Mouse (Mus musculus) left cerebral cortex, postnatal 4 days (tissue): ENCODE measurements around the gene Cd164l2. TPM values are rescaled to one million over a fixed set of nuclear protein-coding genes. Genes with fewer than 3 reads are reported as not detected.

Experiments used
- DNase-seq: peaks from one replicate; pipeline ENCODE4 v3.0.0-alpha.2; 2022
- intact Hi-C: fragments of 180-260 bp; cut with DNase I; formaldehyde crosslinking; loops from one replicate; pipeline ENCODE4 v1.15.1; 2025
- total RNA-seq, 2 experiments: library from RNA; stranded (reverse); gene quantifications; 2 replicates each; pipeline ENCODE4 v1.2.3; 2021

The Cd164l2 gene
- total RNA-seq, 2 experiments from 2014 or later, result 0.72 to 1.8 TPM

- intact Hi-C loops, result loop anchor here (10.0 kb wide), 1 partner anchor 199 kb away; the partner anchor contains the start of gene Ahdc1
Measured at GRCm38 (mm10) chr4:133213661-133214060, 1.7 kb downstream of the Cd164l2 start.

GRCm38 (mm10) chr4:133217641-133218040 is 5.7 kb downstream of the Cd164l2 start:
- intact Hi-C loops, result loop anchor here (5.0 to 10.0 kb wide), 2 partner anchors 80 to 203 kb away; partner anchors contain the start of gene Ahdc1
- peak; percentile 77 for DNase-seq

More at GRCm38 (mm10) chr4:133213661-133214060, 1.7 kb downstream of the Cd164l2 start:
- DNase-seq, result no peak

- intact Hi-C loops, result loop anchor here (5.0 to 10.0 kb wide), 2 partner anchors 79 to 204 kb away; partner anchors contain the start of gene Ahdc1
Measured at GRCm38 (mm10) chr4:133218745-133219144, 6.8 kb downstream of the Cd164l2 start.

GRCm38 (mm10) chr4:133220656-133221055 is 8.7 kb downstream of the Cd164l2 start:
- intact Hi-C loops, result no loop called here

More at GRCm38 (mm10) chr4:133218745-133219144, 6.8 kb downstream of the Cd164l2 start:
- no peak for DNase-seq

GRCm38 (mm10) chr4:133221701-133222100 is 9.8 kb downstream of the Cd164l2 start:
- no peak for DNase-seq
- intact Hi-C loops, result no loop called here

More at GRCm38 (mm10) chr4:133220656-133221055, 8.7 kb downstream of the Cd164l2 start:
- DNase-seq, result no peak

- no peak for DNase-seq
- intact Hi-C loops, result no loop called here
Measured at GRCm38 (mm10) chr4:133223875-133224274, 11.9 kb downstream of the Cd164l2 start.

GRCm38 (mm10) chr4:133226073-133226472 is 14.1 kb downstream of the Cd164l2 start:
- no peak for DNase-seq
- intact Hi-C loops, result no loop called here

- intact Hi-C loops, result no loop called here
- DNase-seq, result peak; percentile 59
Measured at GRCm38 (mm10) chr4:133227636-133228035, 15.7 kb downstream of the Cd164l2 start.

- intact Hi-C loops, result no loop called here
- no peak for DNase-seq
Measured at GRCm38 (mm10) chr4:133229582-133229981, 17.7 kb downstream of the Cd164l2 start.

- no peak for DNase-seq
- intact Hi-C loops, result loop anchor here (2.0 kb wide), 1 partner anchor 49 kb away; no protein-coding TSS in a partner anchor
Measured at GRCm38 (mm10) chr4:133233285-133233976, 21.5 kb downstream of the Cd164l2 start.

- intact Hi-C loops, result no loop called here
- DNase-seq, result no peak
Measured at GRCm38 (mm10) chr4:133234771-133235170, 22.8 kb downstream of the Cd164l2 start.

GRCm38 (mm10) chr4:133235415-133235814 is 23.5 kb downstream of the Cd164l2 start:
- no peak for DNase-seq
- intact Hi-C loops, result no loop called here

GRCm38 (mm10) chr4:133237911-133238310 is 26.0 kb downstream of the Cd164l2 start:
- no peak for DNase-seq
- intact Hi-C loops, result no loop called here

- intact Hi-C loops, result no loop called here
- no peak for DNase-seq
Measured at GRCm38 (mm10) chr4:133240490-133240921, 28.6 kb downstream of the Cd164l2 start, which contains the start of gene Map3k6. TSS of gene Map3k6 (plus strand) at chr4:133240818.

- intact Hi-C loops, result no loop called here
- peak; percentile 87 for DNase-seq
Measured at GRCm38 (mm10) chr4:133240934-133241908, 29.3 kb downstream of the Cd164l2 start.

- intact Hi-C loops, result no loop called here
- DNase-seq, result no peak
Measured at GRCm38 (mm10) chr4:133241910-133242309, 30.0 kb downstream of the Cd164l2 start.

- intact Hi-C loops, result no loop called here
- DNase-seq, result no peak
Measured at GRCm38 (mm10) chr4:133242710-133243109, 30.8 kb downstream of the Cd164l2 start.

- intact Hi-C loops, result no loop called here
- DNase-seq, result no peak
Measured at GRCm38 (mm10) chr4:133243538-133243937, 31.6 kb downstream of the Cd164l2 start.

- intact Hi-C loops, result no loop called here
Measured at GRCm38 (mm10) chr4:133244289-133244688, 32.4 kb downstream of the Cd164l2 start.

GRCm38 (mm10) chr4:133247072-133247471 is 35.1 kb downstream of the Cd164l2 start:
- intact Hi-C loops, result no loop called here

More at GRCm38 (mm10) chr4:133244289-133244688, 32.4 kb downstream of the Cd164l2 start:
- DNase-seq, result no peak

More at GRCm38 (mm10) chr4:133247072-133247471, 35.1 kb downstream of the Cd164l2 start:
- no peak for DNase-seq
